Mouse (Mus musculus): Measurements from ENCODE around the gene Afap1l2. TPM values are rescaled to one million over a fixed set of nuclear protein-coding genes. Genes with fewer than 3 reads are reported as not detected.

The Afap1l2 gene
- polyA plus RNA-seq (2012; rRNA removed) = 0.45 and 0.57 TPM in 2 replicates
- 0.44 and 0.53 TPM in 2 replicates for polyA plus RNA-seq (2014; fragmentation: Nextera tagmentation; extraction: Ambion mirVana)

DNA sequence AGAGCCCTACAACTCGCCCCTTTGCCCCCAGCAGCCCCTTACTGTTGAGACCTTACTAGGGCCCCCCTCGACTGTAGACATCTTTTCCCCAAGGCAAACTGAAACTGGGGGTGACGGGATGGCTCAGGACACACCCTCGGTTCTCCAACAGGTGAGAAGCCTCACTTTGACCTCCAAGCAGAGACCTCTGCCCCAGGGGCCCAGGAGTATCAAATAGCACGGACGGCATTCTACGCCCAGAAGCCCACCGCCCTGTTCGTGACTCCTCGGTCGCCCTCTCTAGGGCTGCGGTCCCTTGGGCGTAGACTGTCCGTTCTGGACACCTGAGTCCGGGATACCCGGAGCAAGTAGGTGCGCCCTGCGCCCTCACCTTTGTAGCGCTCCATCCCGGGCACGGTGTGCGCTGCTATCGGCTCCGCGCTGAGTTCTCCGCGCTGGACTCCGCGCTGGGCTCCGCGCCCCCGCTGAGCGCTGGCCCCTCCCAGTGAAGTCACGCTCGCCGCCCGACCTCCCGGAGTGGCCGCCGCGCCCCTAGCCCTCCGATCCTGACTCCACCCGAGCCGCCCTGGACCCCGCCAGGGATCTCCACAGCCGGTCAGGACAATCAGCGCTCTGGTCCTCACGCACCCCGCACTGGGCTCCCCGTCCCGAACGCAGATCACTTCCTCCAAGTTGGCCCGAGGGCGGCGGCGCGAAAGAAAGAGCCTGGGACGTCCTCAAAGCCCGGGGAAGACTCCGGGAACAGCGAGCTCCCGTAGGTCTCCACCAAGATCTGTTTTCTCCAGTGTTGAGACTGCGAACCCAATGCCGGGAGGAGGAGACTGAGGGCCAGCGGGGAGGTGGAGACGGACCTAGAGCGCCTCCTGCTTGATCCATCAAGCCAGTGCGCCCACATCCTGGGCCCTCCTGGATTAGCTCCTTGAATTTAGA, at the start of gene Afap1l2:
Gene Afap1l2, minus strand, starts transcription at position 448 of the 930 bp plus-strand sequence.
- Histone ChIP-seq H3K4me2 (ENCODE audit: low read depth) (peak within 1 kb of the TSS; percentile 60), H3K4me1 (replicated peaks; ENCODE audit: control insufficient read depth in 2 of 2, insufficient read depth in 2 of 2, low read length in 1 of 2) (no peaks in the 10 kb centered on the region), H3K4me3 (ENCODE audit: insufficient read depth in 1 of 2, low read depth in 2 of 2, low read length in 2 of 2) (peak within 1 kb of the TSS; percentile 3 to 44), H3K36me3 (replicated peaks; ENCODE audit: control insufficient read depth, insufficient read depth, low read depth) (no peaks in the 10 kb centered on the region), H3K9me3 (ENCODE audit: control insufficient read depth, low read length) (no peaks in the 10 kb centered on the region), H3K27me3 (ENCODE audit: control insufficient read depth, insufficient read depth, low read length) (peaks cover 15% of the 10 kb centered on the region), H3K27ac (no peak within 1 kb of the TSS), H3K9ac (replicated peaks) (no peak within 1 kb of the TSS)
- no peak for ATAC-seq (ENCODE audit: insufficient read depth)
- WGBS (ENCODE audit: insufficient replicate concordance) = 3% methylated on average over 68 of the region's 68 CpGs
- no peak for TF ChIP-seq EP300 (IDR thresholded peaks at IDR 0.05; ENCODE audit: low read depth)
- peak; percentile 52 for TF ChIP-seq CTCF (IDR thresholded peaks at IDR 0.05; ENCODE audit: low read depth)
- DNase-seq (ENCODE audit: low read depth in 3 of 3, low spot score in 3 of 3) = no peak

DNA sequence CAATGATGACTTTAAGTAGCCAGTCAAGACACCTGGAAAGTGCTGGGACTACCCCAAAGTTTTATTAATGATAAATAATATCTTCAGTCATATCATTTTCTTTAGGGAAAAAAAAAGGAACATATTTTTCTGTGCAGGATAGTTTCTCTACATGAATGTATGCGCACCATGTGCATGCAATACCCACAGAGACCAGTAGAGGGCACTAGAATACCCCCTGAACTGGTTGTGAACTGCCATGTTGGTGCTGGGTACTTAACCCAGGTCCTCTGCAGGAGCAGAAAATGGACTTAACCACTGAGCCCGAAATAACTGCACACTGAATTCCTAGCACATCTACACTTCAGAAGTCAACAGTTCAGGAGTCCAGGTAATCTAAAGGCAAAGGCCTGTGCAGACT, 49.5 kb upstream of the Afap1l2 start:
- no peaks in the 10 kb centered on the region for H3K4me1 ChIP-seq (replicated peaks; ENCODE audit: control insufficient read depth in 2 of 2, insufficient read depth in 2 of 2, low read length in 1 of 2)
- H3K4me2 ChIP-seq (ENCODE audit: low read depth) = no peak overlapping the region
- TF ChIP-seq EP300 (IDR thresholded peaks at IDR 0.05; ENCODE audit: low read depth) = no peak
- TF ChIP-seq CTCF (IDR thresholded peaks at IDR 0.05; ENCODE audit: low read depth) = peak; percentile 61
- WGBS (ENCODE audit: insufficient replicate concordance) = 82% methylated on average over 2 of the region's 2 CpGs
- no peaks in the 10 kb centered on the region for H3K36me3 ChIP-seq (replicated peaks; ENCODE audit: control insufficient read depth, insufficient read depth, low read depth)
- H3K27ac ChIP-seq = no peak overlapping the region
- H3K4me3 ChIP-seq (ENCODE audit: insufficient read depth in 1 of 2, low read depth in 2 of 2, low read length in 2 of 2) = no peak overlapping the region
- H3K27me3 ChIP-seq (ENCODE audit: control insufficient read depth, insufficient read depth, low read length) = no peaks in the 10 kb centered on the region
- H3K9ac ChIP-seq (replicated peaks) = no peak overlapping the region
- ATAC-seq (ENCODE audit: insufficient read depth) (no peak), DNase-seq (ENCODE audit: low read depth in 3 of 3, low spot score in 3 of 3) (no peak)
- H3K9me3 ChIP-seq (ENCODE audit: control insufficient read depth, low read length) = 0 out of 2 replicates have a peak, but pooled peaks cover 2% of the 10 kb centered on the region

DNA sequence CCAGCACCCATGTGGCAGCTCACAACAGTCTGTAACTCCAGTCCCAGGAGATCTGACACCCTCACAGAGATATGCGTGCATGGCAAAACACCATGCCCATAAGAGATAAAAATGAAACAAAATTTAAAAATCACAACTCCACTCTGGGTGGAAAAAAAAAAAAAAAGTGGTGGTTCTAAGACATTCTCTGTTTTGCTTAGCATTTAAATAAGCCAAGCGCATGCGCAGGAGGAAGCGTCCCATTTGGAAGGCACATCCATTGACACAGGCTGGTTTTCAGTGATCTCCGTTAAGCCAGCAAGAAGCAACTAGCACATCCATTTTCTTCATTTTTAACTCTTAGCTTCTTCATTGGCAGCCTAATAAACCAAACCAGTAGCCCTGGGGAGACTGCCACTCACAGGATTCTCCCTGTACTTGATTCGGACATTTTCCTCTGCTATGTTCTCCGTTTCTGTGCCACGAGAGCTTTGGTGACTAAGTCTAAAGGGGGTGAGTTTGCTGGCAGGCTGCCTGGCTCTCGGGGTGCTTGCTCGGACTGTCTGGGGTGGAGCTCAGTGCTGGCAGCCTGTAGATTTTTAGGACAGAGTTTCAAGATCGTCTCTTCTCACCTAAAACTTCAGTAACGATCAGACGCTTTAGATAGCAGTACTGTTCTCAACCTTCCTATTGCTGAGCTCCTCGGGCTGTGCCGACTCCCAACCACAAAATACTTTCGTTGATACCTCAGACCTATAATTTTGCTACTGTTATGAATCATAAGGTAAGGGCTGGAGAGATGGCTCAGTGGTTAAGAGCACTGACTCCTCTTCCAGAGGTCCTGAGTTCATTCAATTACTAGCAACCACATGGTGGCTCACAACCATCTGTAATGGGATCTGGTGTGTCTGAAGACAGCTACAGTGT, 47.4 kb upstream of the Afap1l2 start:
- no peak for DNase-seq (ENCODE audit: low read depth in 3 of 3, low spot score in 3 of 3)
- Histone ChIP-seq H3K9ac (replicated peaks) (no peak overlapping the region), H3K27me3 (ENCODE audit: control insufficient read depth, insufficient read depth, low read length) (no peaks in the 10 kb centered on the region), H3K4me3 (ENCODE audit: insufficient read depth in 1 of 2, low read depth in 2 of 2, low read length in 2 of 2) (no peak overlapping the region), H3K4me2 (ENCODE audit: low read depth) (no peak overlapping the region), H3K9me3 (ENCODE audit: control insufficient read depth, low read length) (0 out of 2 replicates have a peak, but pooled peaks cover 2% of the 10 kb centered on the region), H3K27ac (no peak overlapping the region), H3K36me3 (replicated peaks; ENCODE audit: control insufficient read depth, insufficient read depth, low read depth) (no peaks in the 10 kb centered on the region), H3K4me1 (replicated peaks; ENCODE audit: control insufficient read depth in 2 of 2, insufficient read depth in 2 of 2, low read length in 1 of 2) (no peaks in the 10 kb centered on the region)
- ATAC-seq (ENCODE audit: insufficient read depth) = no peak
- WGBS (ENCODE audit: insufficient replicate concordance) = 71% methylated on average over 16 of the region's 16 CpGs
- no peak for TF ChIP-seq CTCF (IDR thresholded peaks at IDR 0.05; ENCODE audit: low read depth)
- no peak for TF ChIP-seq EP300 (IDR thresholded peaks at IDR 0.05; ENCODE audit: low read depth)

DNA sequence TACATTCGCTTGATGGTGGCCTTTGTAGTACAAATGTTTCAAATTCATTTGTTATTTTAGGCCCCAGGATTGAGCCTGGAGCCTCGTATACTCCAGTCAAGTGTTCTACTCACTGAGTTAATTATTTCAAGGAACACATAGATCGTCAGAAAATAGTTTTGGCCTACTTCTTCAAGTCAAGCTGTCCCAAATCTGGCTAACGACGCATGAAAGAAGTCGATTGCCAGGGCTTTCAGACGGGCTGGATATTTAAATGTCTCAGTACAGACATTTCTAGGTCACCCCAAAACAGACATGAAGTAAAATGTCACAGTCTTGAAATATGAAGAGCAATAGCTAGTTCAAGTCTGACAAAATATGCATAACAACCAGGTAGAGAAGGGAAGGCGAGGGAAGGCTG, 44.9 kb upstream of the Afap1l2 start:
- Histone ChIP-seq H3K4me1 (replicated peaks; ENCODE audit: control insufficient read depth in 2 of 2, insufficient read depth in 2 of 2, low read length in 1 of 2) (no peaks in the 10 kb centered on the region), H3K9ac (replicated peaks) (no peak overlapping the region), H3K4me2 (ENCODE audit: low read depth) (no peak overlapping the region), H3K27ac (no peak overlapping the region), H3K36me3 (replicated peaks; ENCODE audit: control insufficient read depth, insufficient read depth, low read depth) (no peaks in the 10 kb centered on the region), H3K4me3 (ENCODE audit: insufficient read depth in 1 of 2, low read depth in 2 of 2, low read length in 2 of 2) (no peak overlapping the region), H3K9me3 (ENCODE audit: control insufficient read depth, low read length) (0 out of 2 replicates have a peak, but pooled peaks cover 2% of the 10 kb centered on the region), H3K27me3 (ENCODE audit: control insufficient read depth, insufficient read depth, low read length) (no peaks in the 10 kb centered on the region)
- ATAC-seq (ENCODE audit: insufficient read depth) (no peak), DNase-seq (ENCODE audit: low read depth in 3 of 3, low spot score in 3 of 3) (no peak)
- TF ChIP-seq CTCF (IDR thresholded peaks at IDR 0.05; ENCODE audit: low read depth) (no peak), EP300 (IDR thresholded peaks at IDR 0.05; ENCODE audit: low read depth) (no peak)
- 60% methylated on average over 8 of the region's 8 CpGs for WGBS (ENCODE audit: insufficient replicate concordance)
